Mouse (Mus musculus) kidney, adult 2 months (tissue): ENCODE results near the gene Slc31a1.

Source experiments
- CTCF ChIP-seq: fragments of 200-500 bp; conservative IDR thresholded peaks from 2 replicates; pipeline ENCODE4 v1.5.1; 2011; ENCODE audit warnings: low read depth, mild to moderate bottlenecking, control low read depth, low read length, moderate library complexity, mixed read lengths; ENCODE audit not compliant: insufficient read depth, insufficient read length
- POLR2A ChIP-seq: fragments of 200-500 bp; IDR thresholded peaks from one replicate; pipeline ENCODE4 v1.6.1; 2011; ENCODE audit warnings: low read depth, low read length, control low read depth

GRCm38 (mm10) chr4:62345827-62346226 lies 14.7 kb upstream of the Slc31a1 start:
- TF ChIP-seq POLR2A (no peak), CTCF (no peak)
